Mouse (Mus musculus) lung, postnatal 0 days (tissue): ENCODE data around the gene Ntrk3. TPM values are rescaled to one million over a fixed set of nuclear protein-coding genes. Genes with fewer than 3 reads are reported as not detected.

Source experiments
- ATAC-seq: fragments of 200-750 bp; cut with Nextera tagmentation; 2 replicates; pipeline ENCODE4 v1.8.0; 2017; ENCODE audit warnings: moderate library complexity
- DNase-seq: peaks from one replicate; pipeline ENCODE4 v3.0.0-alpha.2; 2016; ENCODE audit warnings: low spot score
- H3K27ac ChIP-seq: fragments of 300-500 bp; sonication (generic); 2 replicates; pipeline ENCODE4 v1.5.1; 2014; ENCODE audit warnings: antibody characterized with exemption, mild to moderate bottlenecking, low read length, mixed read lengths
- H3K27me3 ChIP-seq: fragments of 300-500 bp; sonication (generic); replicated peaks from 2 replicates; pipeline ENCODE4 v1.6.1; 2014; ENCODE audit warnings: low read length, mixed read lengths; ENCODE audit not compliant: insufficient read depth
- H3K36me3 ChIP-seq: fragments of 300-500 bp; sonication (generic); 2 replicates; pipeline ENCODE4 v1.6.1; 2014; ENCODE audit warnings: low read length, mixed read lengths; ENCODE audit not compliant: insufficient read depth
- H3K4me1 ChIP-seq: fragments of 300-500 bp; sonication (generic); 2 replicates; pipeline ENCODE4 v1.6.1; 2014; ENCODE audit warnings: antibody characterized with exemption, low read depth, low read length, mixed read lengths; ENCODE audit not compliant: insufficient read depth
- H3K4me2 ChIP-seq: fragments of 300-500 bp; sonication (generic); replicated peaks from 2 replicates; pipeline ENCODE4 v1.6.1; 2014; ENCODE audit warnings: low read depth, mild to moderate bottlenecking, low read length, moderate library complexity, mixed read lengths
- H3K4me3 ChIP-seq: fragments of 300-500 bp; sonication (generic); 2 replicates; pipeline ENCODE4 v1.5.1; 2014; ENCODE audit warnings: low read depth, low read length
- H3K9ac ChIP-seq: fragments of 300-500 bp; sonication (generic); replicated peaks from 2 replicates; pipeline ENCODE4 v1.6.1; 2014; ENCODE audit warnings: low read depth, mild to moderate bottlenecking
- H3K9me3 ChIP-seq: fragments of 300-500 bp; sonication (generic); 2 replicates; pipeline ENCODE4 v1.6.1; 2016; ENCODE audit warnings: low read length, mixed read lengths
- CTCF ChIP-seq: IDR thresholded peaks from 2 replicates; pipeline ENCODE4 v1.5.1; 2016; ENCODE audit warnings: antibody characterized with exemption, mild to moderate bottlenecking
- EP300 ChIP-seq: IDR thresholded peaks from 2 replicates; pipeline ENCODE4 v1.6.1; 2016; ENCODE audit warnings: antibody characterized with exemption, mild to moderate bottlenecking, control low read depth
- WGBS: fragments of 180-500 bp; shearing (Covaris S2); extraction: QIAGEN DNeasy Blood & Tissue Kit; methylation state at CpG from one replicate; pipeline ENCODE4 v1.1.7; 2014; 5-methylcytosine and 5-hydroxymethylcytosine counted together
- polyA plus RNA-seq: library from polyadenylated mRNA; unstranded; fragments of >200 nt; fragmentation: Nextera tagmentation; extraction: Ambion mirVana; gene quantifications from 2 replicates; pipeline ENCODE4 v1.2.1, GENCODE M21; 2015

Gene Ntrk3
- polyA plus RNA-seq, 1 experiment from 2014 or later, result 1.3 TPM

DNA sequence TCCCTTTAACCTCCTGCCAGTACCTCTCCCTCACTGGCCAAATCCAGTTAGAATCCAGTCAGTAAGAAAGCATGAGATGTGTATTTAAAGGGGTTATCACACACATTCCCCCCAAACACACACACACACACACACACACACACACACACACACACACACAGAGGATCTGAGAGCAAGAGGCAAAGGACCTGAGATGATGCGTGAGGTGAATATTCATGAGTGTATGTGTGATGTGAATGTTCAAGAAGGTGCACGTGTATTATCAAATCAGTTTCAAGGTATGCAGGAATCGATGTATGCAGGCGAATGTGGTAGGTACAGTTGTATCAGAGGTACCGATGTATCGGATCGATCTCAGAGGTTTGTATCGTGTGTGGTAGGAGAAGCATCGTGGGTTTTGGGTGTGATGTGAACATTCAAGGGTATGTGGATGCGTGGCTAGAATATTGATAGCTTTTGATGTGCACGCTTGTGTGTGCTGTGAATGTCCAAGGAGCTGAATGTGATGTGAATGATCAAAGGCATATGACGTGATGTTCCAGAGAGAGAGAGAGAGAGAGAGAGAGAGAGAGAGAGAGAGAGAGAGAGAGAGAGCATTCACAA, 30.2 kb upstream of the Ntrk3 start:
- Histone ChIP-seq H3K36me3 (no peaks in the 10 kb centered on the region; the same call in 1 of the 2 replicates), H3K27ac (no peak overlapping the region), H3K27me3 (no peaks in the 10 kb centered on the region), H3K9ac (no peak overlapping the region), H3K4me1 (no peaks in the 10 kb centered on the region), H3K9me3 (no peaks in the 10 kb centered on the region), H3K4me2 (no peak overlapping the region), H3K4me3 (no peak overlapping the region)
- 86% methylated on average over 12 of the region's 12 CpGs for WGBS
- TF ChIP-seq EP300 (no peak), CTCF (no peak)
- no peak for DNase-seq
- no peak for ATAC-seq

GRCm38 (mm10) chr7:78766019-78766683, 28.3 kb upstream of the Ntrk3 start:
- 24% methylated on average over 18 of the region's 18 CpGs for WGBS
- Histone ChIP-seq H3K4me3 (no peak overlapping the region), H3K9ac (no peak overlapping the region), H3K36me3 (no peaks in the 10 kb centered on the region), H3K4me2 (no peak overlapping the region), H3K27me3 (no peaks in the 10 kb centered on the region), H3K27ac (no peak overlapping the region), H3K9me3 (no peaks in the 10 kb centered on the region), H3K4me1 (no peaks in the 10 kb centered on the region)
- ATAC-seq, result peak; percentile 76
- peak; percentile 93 for TF ChIP-seq CTCF
- no peak for TF ChIP-seq EP300
- DNase-seq, result peak; percentile 83

DNA sequence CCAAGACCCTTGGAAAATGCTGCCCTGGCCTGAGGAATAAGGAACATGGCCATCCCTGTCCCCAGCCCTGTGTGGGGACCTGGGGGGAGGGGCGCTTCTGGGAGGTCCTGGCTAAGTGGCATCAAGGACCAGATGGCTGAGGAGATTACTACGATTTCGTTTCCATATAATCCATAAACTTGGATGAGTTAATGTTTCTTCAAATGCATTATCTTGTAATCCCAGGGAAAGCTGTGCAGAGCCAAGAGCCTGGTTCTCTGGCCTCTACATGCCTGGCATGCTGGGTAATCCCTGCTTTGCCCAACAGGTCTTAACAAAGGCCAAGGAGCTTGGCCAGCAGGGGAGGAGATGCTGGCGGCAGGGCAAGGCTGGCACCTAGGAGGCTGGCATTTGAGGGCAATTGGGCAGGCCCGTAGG, 27.4 kb upstream of the Ntrk3 start:
- no peak for DNase-seq
- ATAC-seq, result no peak
- no peaks in the 10 kb centered on the region for H3K4me1 ChIP-seq
- H3K4me2 ChIP-seq, result no peak overlapping the region
- H3K27ac ChIP-seq, result no peak overlapping the region
- H3K36me3 ChIP-seq, result no peaks in the 10 kb centered on the region
- TF ChIP-seq EP300, result no peak
- TF ChIP-seq CTCF, result no peak
- H3K9me3 ChIP-seq, result no peaks in the 10 kb centered on the region
- 64% methylated on average over 5 of the region's 5 CpGs for WGBS
- no peak overlapping the region for H3K9ac ChIP-seq
- H3K27me3 ChIP-seq, result no peaks in the 10 kb centered on the region
- H3K4me3 ChIP-seq, result no peak overlapping the region

DNA sequence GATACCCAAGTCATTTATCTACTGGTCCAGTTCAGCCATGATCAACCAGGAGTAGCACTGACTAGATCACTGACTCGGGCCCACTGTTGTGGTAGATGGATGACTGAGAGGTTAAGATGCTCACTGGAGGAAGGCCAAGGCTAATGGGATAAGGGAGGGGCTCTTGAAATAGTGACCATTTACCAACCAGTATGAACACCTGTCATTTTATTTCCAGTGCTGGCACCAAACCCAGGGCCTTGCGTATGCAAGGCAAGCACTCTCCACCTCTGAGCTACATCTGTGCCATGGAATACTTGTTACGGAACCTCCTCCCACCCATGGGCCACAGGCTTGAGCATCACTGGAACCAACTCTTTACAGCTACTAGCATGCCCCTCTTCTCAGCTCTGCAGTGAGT, 26.0 kb upstream of the Ntrk3 start:
- Histone ChIP-seq H3K4me1 (no peaks in the 10 kb centered on the region), H3K27ac (no peak overlapping the region), H3K27me3 (no peaks in the 10 kb centered on the region), H3K36me3 (no peaks in the 10 kb centered on the region), H3K9ac (no peak overlapping the region), H3K9me3 (no peaks in the 10 kb centered on the region), H3K4me3 (no peak overlapping the region), H3K4me2 (no peak overlapping the region)
- ATAC-seq (no peak), DNase-seq (no peak)
- 70% methylated on average over 3 of the region's 3 CpGs for WGBS
- TF ChIP-seq CTCF (no peak), EP300 (no peak)

DNA sequence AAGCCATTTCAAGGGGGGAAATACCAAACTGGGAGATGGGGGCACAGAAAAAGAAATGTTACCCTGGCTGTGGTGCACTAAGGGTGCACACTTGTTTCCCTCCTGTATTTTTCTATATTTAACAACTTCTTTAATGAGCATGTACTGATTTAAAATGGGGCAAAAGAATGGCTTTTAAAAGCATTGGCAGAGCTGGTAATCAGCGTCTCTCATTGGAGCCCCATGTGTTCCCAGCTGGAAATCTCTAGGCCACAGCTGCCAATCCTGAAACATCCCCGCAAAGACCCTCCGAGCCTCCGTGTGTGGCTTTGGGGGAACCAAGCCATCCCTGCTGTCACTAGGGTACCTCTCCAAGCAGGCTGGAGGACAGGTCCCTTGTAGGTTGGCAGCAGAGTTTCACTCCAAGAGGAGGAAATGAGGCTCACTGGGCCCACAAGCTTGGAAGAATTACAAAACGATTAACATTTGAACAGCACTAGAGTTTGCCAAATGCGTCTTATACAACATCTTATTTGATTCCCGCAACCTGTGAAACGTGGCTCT, 16.7 kb upstream of the Ntrk3 start:
- H3K4me3 ChIP-seq, result no peak overlapping the region
- H3K36me3 ChIP-seq, result no peaks in the 10 kb centered on the region
- H3K9ac ChIP-seq, result no peak overlapping the region
- H3K4me1 ChIP-seq, result no peaks in the 10 kb centered on the region
- no peaks in the 10 kb centered on the region for H3K27me3 ChIP-seq
- no peak for DNase-seq
- no peak overlapping the region for H3K27ac ChIP-seq
- 63% methylated on average over 8 of the region's 8 CpGs for WGBS
- no peak overlapping the region for H3K4me2 ChIP-seq
- TF ChIP-seq EP300 (no peak), CTCF (no peak)
- no peaks in the 10 kb centered on the region for H3K9me3 ChIP-seq
- no peak for ATAC-seq

- no peaks in the 10 kb centered on the region for H3K9me3 ChIP-seq
- no peaks in the 10 kb centered on the region for H3K36me3 ChIP-seq
- H3K4me1 ChIP-seq, result no peaks in the 10 kb centered on the region
- 80% methylated on average over 7 of the region's 7 CpGs for WGBS
- no peaks in the 10 kb centered on the region for H3K27me3 ChIP-seq
- no peak overlapping the region for H3K9ac ChIP-seq
- DNase-seq (no peak), ATAC-seq (no peak)
- H3K27ac ChIP-seq, result no peak overlapping the region
- H3K4me2 ChIP-seq, result no peak overlapping the region
- no peak overlapping the region for H3K4me3 ChIP-seq
- no peak for TF ChIP-seq CTCF
- TF ChIP-seq EP300, result no peak
Measured at GRCm38 (mm10) chr7:78753752-78754457, 16.1 kb upstream of the Ntrk3 start.
